ENCODE assay signal across 11 mouse cellular contexts in genomic region chr1:193156316-193157110, GRCm38 (mm10). TPM values are rescaled to one million over a fixed set of nuclear protein-coding genes. Genes with fewer than 3 reads are reported as not detected.
A peak's percentile ranks its signal among the peaks of the same experiment; 100 is the strongest.
DNase-seq lines count a peak whose midpoint lies in the region; ATAC-seq and TF ChIP-seq lines count a peak whose summit lies in the region.
"Had no signal": no experiment of that assay in that cellular context is flagged by ENCODE, and none has a peak within 500 bp of the region (broad histone marks: within the 10 kb centered on the region; RNA-seq: fewer than 3 reads in every experiment).

No protein-coding gene starts in this region.

- no peak overlapping the region for H3K4me2 ChIP-seq in heart, embryonic 15.5 days
- no peak overlapping the region for H3K4me2 ChIP-seq in forebrain, embryonic 12.5 days
- H3K4me2 ChIP-seq: limb, embryonic 12.5 days had no signal

- H3K4me1 ChIP-seq in heart, embryonic 15.5 days (replicated peaks) = peaks cover 31% of the 10 kb centered on the region
- peaks cover 26% of the 10 kb centered on the region for H3K4me1 ChIP-seq in small intestine, adult 2 months (ENCODE audit: control insufficient read depth, insufficient read depth, insufficient read length, low read length)
- peaks cover 23% of the 10 kb centered on the region for H3K4me1 ChIP-seq in forebrain, embryonic 12.5 days

- no peak overlapping the region for H3K4me3 ChIP-seq in heart, embryonic 15.5 days
- H3K4me3 ChIP-seq in small intestine, adult 2 months (ENCODE audit: low read depth, low read length) = peak overlapping the region; percentile 48
- H3K4me3 ChIP-seq in forebrain, embryonic 12.5 days (replicated peaks) = no peak overlapping the region
- H3K4me3 ChIP-seq: limb, embryonic 12.5 days had no signal

- H3K9ac ChIP-seq in heart, embryonic 15.5 days = no peak overlapping the region
- no peak overlapping the region for H3K9ac ChIP-seq in forebrain, embryonic 12.5 days
- H3K9ac ChIP-seq: limb, embryonic 12.5 days had no signal

- WGBS in heart, embryonic 15.5 days = 55% methylated on average over 15 of the region's 15 CpGs
- WGBS in small intestine, adult 2 months = 21% methylated on average over 15 of the region's 15 CpGs
- 83% methylated on average over 15 of the region's 15 CpGs for WGBS in forebrain, embryonic 12.5 days

- no peaks in the 10 kb centered on the region for H3K36me3 ChIP-seq in heart, embryonic 15.5 days
- peaks cover 9% of the 10 kb centered on the region for H3K36me3 ChIP-seq in small intestine, adult 2 months (ENCODE audit: control insufficient read depth, insufficient read depth, low read length)
- no peaks in the 10 kb centered on the region for H3K36me3 ChIP-seq in forebrain, embryonic 12.5 days (replicated peaks)
- H3K36me3 ChIP-seq: limb, embryonic 12.5 days had no signal

- H3K27ac ChIP-seq in heart, embryonic 15.5 days = peak overlapping the region; percentile 60
- peak overlapping the region; percentile 89 for H3K27ac ChIP-seq in small intestine, adult 2 months (ENCODE audit: insufficient read depth, low read depth, low read length)
- no peak overlapping the region for H3K27ac ChIP-seq in forebrain, embryonic 12.5 days
- H3K27ac ChIP-seq: limb, embryonic 12.5 days had no signal

- peaks cover 16% of the 10 kb centered on the region for H3K27me3 ChIP-seq in heart, embryonic 15.5 days
- no peaks in the 10 kb centered on the region for H3K27me3 ChIP-seq in small intestine, adult 2 months (ENCODE audit: control insufficient read depth, insufficient read depth, low read length)
- H3K27me3 ChIP-seq in forebrain, embryonic 12.5 days = peaks cover 42% of the 10 kb centered on the region

- H3K9me3 ChIP-seq in heart, embryonic 15.5 days (replicated peaks) = no peaks in the 10 kb centered on the region
- no peaks in the 10 kb centered on the region for H3K9me3 ChIP-seq in forebrain, embryonic 12.5 days
- H3K9me3 ChIP-seq: limb, embryonic 12.5 days had no signal

- TF ChIP-seq CTCF in small intestine, adult 2 months (IDR thresholded peaks at IDR 0.05; ENCODE audit: extremely low read depth, insufficient read length, insufficient replicate concordance, low read depth, low read length) = no peak

- intact Hi-C loops in heart, postnatal 25 days (cut with DNase I) = no loop called here

- no peak for ATAC-seq in heart, embryonic 15.5 days (replicated peaks; ENCODE audit: insufficient number of reproducible peaks, insufficient read depth, low FRiP score, low read depth)
- ATAC-seq in monocyte, adult 5-6 weeks (replicated peaks; ENCODE audit: insufficient number of reproducible peaks, low FRiP score, low TSS enrichment, poor library complexity, severe bottlenecking) = no peak
- ATAC-seq in forebrain, embryonic 12.5 days (ENCODE audit: low FRiP score) = no peak
- ATAC-seq in frontal cortex, adult (ENCODE audit: low TSS enrichment) = no peak
- ATAC-seq: forebrain, embryonic 14.5 days had no signal

- no peak for DNase-seq in heart, adult 11 months
- DNase-seq in heart, postnatal 25 days (ENCODE audit: low spot score) = peak; percentile 8
- DNase-seq in kidney, postnatal 25 days = peak; percentile 58 to 70
- DNase-seq: cerebellum, postnatal 36 days had no signal

- no peak; the same call in 1 of the 2 replicates for TF ChIP-seq POLR2A in small intestine, adult 2 months (IDR thresholded peaks at IDR 0.05; ENCODE audit: low read depth, low read length)

RNA-seq across cellular contexts. Expression of gene Irf6, which starts 3.6 kb away (rescaled TPM):
- 4.8 and 8.3 TPM in 2 replicates for polyA plus RNA-seq in heart, embryonic 15.5 days (2015; fragmentation: Nextera tagmentation; extraction: Ambion mirVana)
- total RNA-seq in heart, postnatal 25 days (2021) = 1 to 10 TPM; 2.4 to 3.5 TPM
- polyA plus RNA-seq in small intestine, adult 2 months (2012; rRNA removed) = 43.4 and 141 TPM in 2 replicates
- 0.29 TPM in 1 of 3 replicates, not detected in the others for total RNA-seq in monocyte, adult 5-6 weeks (2017)
- 1.6 and 2.0 TPM in 2 replicates for polyA plus RNA-seq in forebrain, embryonic 12.5 days (2016; fragmentation: Nextera tagmentation; extraction: Ambion mirVana)

RNA-seq across cellular contexts. Expression of gene A130010J15Rik, which starts 11.3 kb away (rescaled TPM):
- 10.7 and 11.9 TPM in 2 replicates for polyA plus RNA-seq in heart, embryonic 15.5 days (2015; fragmentation: Nextera tagmentation; extraction: Ambion mirVana)
- 1 to 10 TPM; 2.9 to 3.0 TPM for total RNA-seq in heart, postnatal 25 days (2021)
- polyA plus RNA-seq in small intestine, adult 2 months (2012; rRNA removed) = 1.6 and 2.0 TPM in 2 replicates
- 6.1 to 15.4 TPM (median 10.2 TPM) in 3 replicates for total RNA-seq in monocyte, adult 5-6 weeks (2017)
- polyA plus RNA-seq in forebrain, embryonic 12.5 days (2016; fragmentation: Nextera tagmentation; extraction: Ambion mirVana) = 15.1 and 16.0 TPM in 2 replicates

RNA-seq across cellular contexts. Expression of gene Diexf, which starts 26.4 kb away (rescaled TPM):
- polyA plus RNA-seq in heart, embryonic 15.5 days (2015; fragmentation: Nextera tagmentation; extraction: Ambion mirVana) = 3.8 and 4.9 TPM in 2 replicates
- total RNA-seq in heart, postnatal 25 days (2021) = 1 to 10 TPM; 8.2 to 9.5 TPM
- polyA plus RNA-seq in small intestine, adult 2 months (2012; rRNA removed) = 3.1 and 5.5 TPM in 2 replicates
- 19.6 to 30.8 TPM (median 24.0 TPM) in 3 replicates for total RNA-seq in monocyte, adult 5-6 weeks (2017)
- polyA plus RNA-seq in forebrain, embryonic 12.5 days (2016; fragmentation: Nextera tagmentation; extraction: Ambion mirVana) = 9.5 and 9.7 TPM in 2 replicates

RNA-seq across cellular contexts. Expression of gene Traf3ip3, which starts 45.0 kb away (rescaled TPM):
- polyA plus RNA-seq in heart, embryonic 15.5 days (2015; fragmentation: Nextera tagmentation; extraction: Ambion mirVana) = 2.1 and 6.9 TPM in 2 replicates
- 1 to 10 TPM; 1.1 to 1.4 TPM for total RNA-seq in heart, postnatal 25 days (2021)
- polyA plus RNA-seq in small intestine, adult 2 months (2012; rRNA removed) = 2.6 and 4.6 TPM in 2 replicates
- 198 to 292 TPM (median 228 TPM) in 3 replicates for total RNA-seq in monocyte, adult 5-6 weeks (2017)
- polyA plus RNA-seq in forebrain, embryonic 12.5 days (2016; fragmentation: Nextera tagmentation; extraction: Ambion mirVana) = 0.31 and 1.0 TPM in 2 replicates

RNA-seq across cellular contexts. Expression of gene Lamb3, which starts 51.0 kb away (rescaled TPM):
- polyA plus RNA-seq in heart, embryonic 15.5 days (2015; fragmentation: Nextera tagmentation; extraction: Ambion mirVana) = 4.7 and 9.0 TPM in 2 replicates
- 10 to 100 TPM; 13.7 to 14.9 TPM for total RNA-seq in heart, postnatal 25 days (2021)
- 13.9 and 21.7 TPM in 2 replicates for polyA plus RNA-seq in small intestine, adult 2 months (2012; rRNA removed)
- 2.9 to 28.1 TPM (median 5.6 TPM) in 3 replicates for total RNA-seq in monocyte, adult 5-6 weeks (2017)
- polyA plus RNA-seq in forebrain, embryonic 12.5 days (2016; fragmentation: Nextera tagmentation; extraction: Ambion mirVana) = 0.31 and 0.77 TPM in 2 replicates
